Mouse (Mus musculus): ENCODE measurements around the gene Alg3.

DNA sequence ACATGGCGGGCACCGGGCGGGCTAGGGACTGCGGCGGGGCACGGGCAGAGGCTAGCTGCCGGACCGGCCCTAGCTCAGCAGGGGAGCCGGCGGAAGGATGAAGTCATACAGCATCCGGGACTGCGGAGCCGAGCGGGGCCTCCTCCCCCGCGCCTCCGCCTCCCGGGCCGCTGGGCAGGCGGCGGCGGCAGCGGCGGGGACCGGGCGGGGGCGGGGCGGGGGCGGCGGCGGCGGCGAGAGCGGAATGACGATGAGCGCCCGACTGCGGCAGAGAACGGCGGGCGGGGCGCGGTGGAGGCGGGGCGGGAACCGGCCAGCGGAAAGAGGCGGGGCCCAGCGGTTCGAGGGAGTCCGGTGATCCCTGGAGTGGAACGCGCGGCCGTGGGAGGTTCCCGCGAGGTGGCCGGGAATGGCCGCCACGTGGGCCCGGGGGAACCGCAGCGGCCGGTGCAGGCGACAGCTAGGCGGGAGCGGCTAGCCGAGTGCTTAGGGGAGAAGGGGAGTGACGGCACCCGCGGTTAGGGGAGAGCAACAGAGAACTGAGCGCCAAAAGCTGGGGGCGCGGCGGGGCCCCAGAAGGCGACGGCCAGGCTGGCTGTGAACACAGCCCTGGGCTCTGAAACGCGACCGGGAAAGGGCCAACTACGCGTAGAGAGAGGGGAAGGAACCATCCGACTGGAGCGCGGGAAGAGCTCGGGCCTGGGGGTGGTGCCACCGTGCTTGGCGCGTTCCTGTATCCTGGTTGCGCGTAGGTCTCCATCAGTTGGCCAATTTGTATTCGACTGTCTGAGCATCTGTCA lies 9.9 kb upstream of the Alg3 start, which contains the start of gene Camk2n2:
- TF ChIP-seq CTCF (IDR thresholded peaks at IDR 0.05; ENCODE audit: control insufficient read depth, insufficient read depth, insufficient read length) (no peak), MAX (IDR thresholded peaks at IDR 0.05) (no peak), FOSL1 (IDR thresholded peaks at IDR 0.05; ENCODE audit: insufficient read depth, low read length, poor library complexity, severe bottlenecking) (no peak)

Measured in C2C12 (cell line).